Mouse (Mus musculus): ENCODE data around the gene Clcn6.

DNA sequence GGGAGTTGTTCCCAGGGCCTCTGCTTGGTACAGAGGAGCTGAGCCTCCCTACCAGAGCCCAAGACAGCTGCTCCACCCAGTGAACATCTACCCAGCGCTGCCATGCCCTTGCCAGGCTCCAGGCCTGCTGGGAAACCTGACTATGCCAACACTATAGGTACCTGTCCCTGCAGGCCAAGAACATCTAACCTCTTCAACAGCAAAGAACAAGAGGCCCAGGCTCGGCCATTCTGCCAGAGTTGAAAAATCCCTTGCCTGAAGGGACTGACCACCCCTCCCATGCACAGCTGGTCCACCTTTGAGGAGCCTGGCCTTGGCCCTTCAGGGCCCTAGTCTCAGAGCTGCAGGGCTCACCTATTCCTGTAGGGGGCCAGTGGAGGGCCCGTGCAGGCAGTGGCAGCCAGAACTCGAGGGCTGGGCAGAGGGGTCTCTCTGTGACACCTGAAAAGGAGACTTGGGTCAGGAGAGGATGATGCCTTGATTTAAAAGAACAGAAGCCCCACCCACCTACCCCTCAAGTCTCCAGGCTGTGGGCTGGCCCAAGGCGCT is 19.1 kb upstream of the Clcn6 start:
- no peak for TF ChIP-seq CTCF (IDR thresholded peaks at IDR 0.05; ENCODE audit: low read depth, low read length)
- TF ChIP-seq TAL1 (conservative IDR thresholded peaks at IDR 0.05; ENCODE audit: low read depth, low read length) = no peak
- no peak for TF ChIP-seq GATA1 (IDR thresholded peaks at IDR 0.05; ENCODE audit: borderline replicate concordance, low read length)
- TF ChIP-seq GATA2 (IDR thresholded peaks at IDR 0.05; ENCODE audit: borderline replicate concordance, low read depth, low read length) = no peak
